Mouse (Mus musculus): ENCODE results near the gene Tmem63c. TPM values are rescaled to one million over a fixed set of nuclear protein-coding genes. Genes with fewer than 3 reads are reported as not detected.

The Tmem63c gene
- polyA plus RNA-seq, 1 experiment from 2014 or later, result not detected

GRCm38 (mm10) chr12:87121918-87122589, 100.9 kb downstream of the Tmem63c start:
- Histone ChIP-seq H3K4me2 (no peak overlapping the region), H3K27me3 (ENCODE audit: insufficient read depth, low read length) (no peaks in the 10 kb centered on the region), H3K36me3 (ENCODE audit: insufficient read depth) (peaks cover 44% of the 10 kb centered on the region), H3K9me3 (ENCODE audit: low read depth, low read length) (no peaks in the 10 kb centered on the region), H3K4me3 (ENCODE audit: low read depth, low read length) (no peak overlapping the region), H3K9ac (no peak overlapping the region), H3K4me1 (ENCODE audit: insufficient read depth) (no peaks in the 10 kb centered on the region), H3K27ac (ENCODE audit: low read depth) (no peak overlapping the region)
- no peak for TF ChIP-seq CTCF (IDR thresholded peaks at IDR 0.05; ENCODE audit: low read depth)
- DNase-seq, result no peak
- no peak for ATAC-seq (ENCODE audit: insufficient read depth)
- 77% methylated on average over 4 of the region's 4 CpGs for WGBS

GRCm38 (mm10) chr12:87127256-87127655, 106.1 kb downstream of the Tmem63c start:
- no peak for DNase-seq
- no peak overlapping the region for H3K4me2 ChIP-seq
- H3K4me1 ChIP-seq (ENCODE audit: insufficient read depth), result no peaks in the 10 kb centered on the region
- H3K9ac ChIP-seq, result no peak overlapping the region
- WGBS, result 76% methylated on average over 4 of the region's 4 CpGs
- no peaks in the 10 kb centered on the region for H3K27me3 ChIP-seq (ENCODE audit: insufficient read depth, low read length)
- H3K4me3 ChIP-seq (ENCODE audit: low read depth, low read length), result no peak overlapping the region
- H3K9me3 ChIP-seq (ENCODE audit: low read depth, low read length), result no peaks in the 10 kb centered on the region
- no peak overlapping the region for H3K27ac ChIP-seq (ENCODE audit: low read depth)
- ATAC-seq (ENCODE audit: insufficient read depth), result no peak
- peaks cover 41% of the 10 kb centered on the region for H3K36me3 ChIP-seq (ENCODE audit: insufficient read depth)
- TF ChIP-seq CTCF (IDR thresholded peaks at IDR 0.05; ENCODE audit: low read depth), result no peak

GRCm38 (mm10) chr12:87130224-87130623, 109.1 kb downstream of the Tmem63c start:
- TF ChIP-seq CTCF (IDR thresholded peaks at IDR 0.05; ENCODE audit: low read depth), result no peak
- Histone ChIP-seq H3K27ac (ENCODE audit: low read depth) (no peak overlapping the region), H3K36me3 (ENCODE audit: insufficient read depth) (peaks cover 27% of the 10 kb centered on the region; the same call in 1 of the 2 replicates), H3K27me3 (ENCODE audit: insufficient read depth, low read length) (no peaks in the 10 kb centered on the region), H3K9me3 (ENCODE audit: low read depth, low read length) (no peaks in the 10 kb centered on the region), H3K9ac (no peak overlapping the region), H3K4me3 (ENCODE audit: low read depth, low read length) (no peak overlapping the region), H3K4me1 (ENCODE audit: insufficient read depth) (no peaks in the 10 kb centered on the region), H3K4me2 (no peak overlapping the region)
- DNase-seq (no peak), ATAC-seq (ENCODE audit: insufficient read depth) (no peak)
- WGBS, result 92% methylated on average over 4 of the region's 4 CpGs

DNA sequence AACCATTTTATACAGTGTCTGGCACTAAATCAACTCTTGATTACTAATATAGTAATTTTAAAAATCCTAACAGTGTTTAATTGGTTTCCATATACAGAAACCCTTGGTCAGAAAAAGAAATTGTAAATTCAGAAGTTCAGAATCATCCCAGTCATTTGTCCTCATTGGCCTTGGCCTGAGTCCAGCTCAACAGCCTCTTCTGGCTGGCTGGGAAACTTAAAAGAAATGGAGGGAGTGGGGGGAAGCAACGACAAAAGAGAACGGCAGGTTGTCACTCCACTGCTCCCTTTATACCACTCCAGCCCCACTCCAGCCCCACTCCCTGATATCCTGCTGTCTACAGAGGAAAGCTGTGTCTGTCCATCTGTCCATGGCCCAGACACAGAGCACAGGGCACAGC, 110.0 kb downstream of the Tmem63c start:
- DNase-seq, result peak; percentile 42
- no peak for ATAC-seq (ENCODE audit: insufficient read depth)

GRCm38 (mm10) chr12:87131619-87132018, 110.5 kb downstream of the Tmem63c start:
- ATAC-seq (ENCODE audit: insufficient read depth) (peak; percentile 41; the same call in 1 of the 2 replicates), DNase-seq (peak; percentile 63)
- Histone ChIP-seq H3K9me3 (ENCODE audit: low read depth, low read length) (no peaks in the 10 kb centered on the region), H3K4me3 (ENCODE audit: low read depth, low read length) (no peak overlapping the region), H3K27ac (ENCODE audit: low read depth) (no peak overlapping the region), H3K4me1 (ENCODE audit: insufficient read depth) (no peaks in the 10 kb centered on the region), H3K36me3 (ENCODE audit: insufficient read depth) (peaks cover 27% of the 10 kb centered on the region; the same call in 1 of the 2 replicates), H3K27me3 (ENCODE audit: insufficient read depth, low read length) (no peaks in the 10 kb centered on the region), H3K4me2 (no peak overlapping the region), H3K9ac (no peak overlapping the region)
- 69% methylated on average over 3 of the region's 3 CpGs for WGBS
- TF ChIP-seq CTCF (IDR thresholded peaks at IDR 0.05; ENCODE audit: low read depth), result peak; percentile 67

More for the DNA sequence above, 110.0 kb downstream of the Tmem63c start:
- Histone ChIP-seq H3K9ac (no peak overlapping the region), H3K36me3 (ENCODE audit: insufficient read depth) (peaks cover 27% of the 10 kb centered on the region; the same call in 1 of the 2 replicates), H3K27ac (ENCODE audit: low read depth) (no peak overlapping the region), H3K4me2 (no peak overlapping the region), H3K4me1 (ENCODE audit: insufficient read depth) (no peaks in the 10 kb centered on the region), H3K9me3 (ENCODE audit: low read depth, low read length) (no peaks in the 10 kb centered on the region), H3K4me3 (ENCODE audit: low read depth, low read length) (no peak overlapping the region), H3K27me3 (ENCODE audit: insufficient read depth, low read length) (no peaks in the 10 kb centered on the region)
- no peak for TF ChIP-seq CTCF (IDR thresholded peaks at IDR 0.05; ENCODE audit: low read depth)
- 68% methylated on average over 2 of the region's 2 CpGs for WGBS

GRCm38 (mm10) chr12:87132210-87132609, 111.1 kb downstream of the Tmem63c start:
- H3K27ac ChIP-seq (ENCODE audit: low read depth), result no peak overlapping the region
- no peaks in the 10 kb centered on the region for H3K4me1 ChIP-seq (ENCODE audit: insufficient read depth)
- DNase-seq (no peak), ATAC-seq (ENCODE audit: insufficient read depth) (no peak)
- no peak overlapping the region for H3K4me3 ChIP-seq (ENCODE audit: low read depth, low read length)
- peaks cover 26% of the 10 kb centered on the region; the same call in 1 of the 2 replicates for H3K36me3 ChIP-seq (ENCODE audit: insufficient read depth)
- 81% methylated on average over 6 of the region's 6 CpGs for WGBS
- H3K27me3 ChIP-seq (ENCODE audit: insufficient read depth, low read length), result no peaks in the 10 kb centered on the region
- H3K9me3 ChIP-seq (ENCODE audit: low read depth, low read length), result no peaks in the 10 kb centered on the region
- no peak overlapping the region for H3K9ac ChIP-seq
- H3K4me2 ChIP-seq, result no peak overlapping the region
- no peak for TF ChIP-seq CTCF (IDR thresholded peaks at IDR 0.05; ENCODE audit: low read depth)

DNA sequence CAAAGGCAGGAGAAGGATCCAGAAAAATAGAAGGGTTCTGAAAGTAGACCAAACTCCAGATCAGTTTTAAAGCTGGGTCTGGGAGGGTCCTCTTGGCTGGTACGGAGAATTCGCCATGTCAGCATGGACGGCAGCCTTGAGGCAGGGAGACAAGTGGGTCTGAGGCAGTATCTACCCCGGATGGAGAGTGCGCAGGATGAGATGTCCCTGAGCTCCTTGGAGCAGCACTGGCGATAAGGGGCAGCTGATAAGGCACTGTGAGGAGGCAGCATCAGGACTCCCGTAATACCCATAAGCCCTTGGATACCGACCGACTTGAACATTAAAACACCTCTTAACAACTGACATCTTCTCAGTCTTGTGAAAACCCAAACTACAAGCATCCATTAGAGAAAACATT, 111.6 kb downstream of the Tmem63c start:
- no peak for ATAC-seq (ENCODE audit: insufficient read depth)
- peaks cover 25% of the 10 kb centered on the region; the same call in 1 of the 2 replicates for H3K36me3 ChIP-seq (ENCODE audit: insufficient read depth)

More for the DNA sequence above, 111.6 kb downstream of the Tmem63c start:
- DNase-seq, result no peak
- Histone ChIP-seq H3K9ac (no peak overlapping the region), H3K4me2 (no peak overlapping the region), H3K9me3 (ENCODE audit: low read depth, low read length) (no peaks in the 10 kb centered on the region), H3K4me3 (ENCODE audit: low read depth, low read length) (no peak overlapping the region), H3K4me1 (ENCODE audit: insufficient read depth) (no peaks in the 10 kb centered on the region), H3K27me3 (ENCODE audit: insufficient read depth, low read length) (no peaks in the 10 kb centered on the region), H3K27ac (ENCODE audit: low read depth) (no peak overlapping the region)
- 88% methylated on average over 9 of the region's 9 CpGs for WGBS
- no peak for TF ChIP-seq CTCF (IDR thresholded peaks at IDR 0.05; ENCODE audit: low read depth)

All from lung, embryonic 14.5 days (tissue).